Mouse (Mus musculus) CH12.LX (cell line): ENCODE results near the gene Etl4.

Experiments used
- CHD2 ChIP-seq: IDR thresholded peaks from 2 replicates; pipeline ENCODE4 v1.6.1; 2011; ENCODE audit warnings: low read length, improper control_type of control experiment
- CTCF ChIP-seq, 2 experiments: IDR thresholded peaks in 1 of 2; conservative IDR thresholded peaks in 1 of 2; 2 replicates each; pipeline ENCODE4 v1.5.1; 2011 to 2012; ENCODE audit warnings: low read depth in 2 of 2, low read length in 2 of 2, improper control_type of control experiment in 1 of 2, inconsistent platforms in 1 of 2, mild to moderate bottlenecking in 1 of 2, moderate library complexity in 1 of 2
- EP300 ChIP-seq: IDR thresholded peaks from 2 replicates; pipeline ENCODE4 v1.6.1; 2011; ENCODE audit warnings: low read length, improper control_type of control experiment
- JUND ChIP-seq: conservative IDR thresholded peaks from 2 replicates; pipeline ENCODE4 v1.6.1; 2011; ENCODE audit warnings: low read depth, low read length, improper control_type of control experiment
- POLR2A ChIP-seq: IDR thresholded peaks from 2 replicates; pipeline ENCODE4 v1.6.1; 2011; ENCODE audit warnings: low read depth, mild to moderate bottlenecking, improper control_type of control experiment, low read length

DNA sequence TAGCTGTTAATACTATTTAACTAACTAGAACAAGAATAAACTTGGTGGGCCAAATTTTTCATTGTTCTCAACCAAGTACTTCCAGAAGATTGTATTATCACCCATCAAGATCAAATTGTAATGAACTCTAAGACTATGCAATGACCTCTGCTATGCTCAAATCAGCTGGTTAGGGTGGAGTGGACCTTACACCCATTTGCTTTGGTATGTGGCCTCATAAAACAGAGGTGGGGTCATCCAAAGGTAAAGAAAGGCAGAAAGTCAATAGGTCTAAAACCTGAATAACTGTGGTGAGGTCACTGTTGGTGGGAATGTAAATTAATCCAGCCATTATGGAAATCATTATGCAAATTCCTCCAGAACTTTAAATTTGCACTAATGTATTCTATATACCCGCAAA, 24.3 kb downstream of the Etl4 start:
- TF ChIP-seq JUND (no peak), CTCF (conservative IDR thresholded peaks at IDR 0.05 in 1 of 2, IDR thresholded peaks at IDR 0.05 in 1 of 2; ENCODE audit: low read depth in 2 of 2, low read length in 2 of 2) (no peak), POLR2A (no peak), CHD2 (no peak), EP300 (no peak)
